In genomic region chr16:15157852-15158251, GRCm38 (mm10) we compare ENCODE assay signal across 19 mouse cellular contexts.
"Had no signal": no experiment of that assay in that cellular context is flagged by ENCODE, and none has a peak within 500 bp of the region (broad histone marks: within the 10 kb centered on the region; RNA-seq: fewer than 3 reads in every experiment).

No protein-coding gene starts in this region.

- H3K36me3 ChIP-seq: midbrain, embryonic 10.5 days; midbrain, embryonic 12.5 days; neural tube, embryonic 13.5 days; neural tube, embryonic 15.5 days had no signal

- ATAC-seq: midbrain, embryonic 16.5 days had no signal

- H3K27ac ChIP-seq: midbrain, embryonic 10.5 days; midbrain, embryonic 12.5 days; neural tube, embryonic 13.5 days; neural tube, embryonic 15.5 days had no signal

- H3K9me3 ChIP-seq: midbrain, embryonic 10.5 days; midbrain, embryonic 12.5 days; neural tube, embryonic 13.5 days; neural tube, embryonic 15.5 days had no signal

- H3K4me3 ChIP-seq: midbrain, embryonic 10.5 days; midbrain, embryonic 12.5 days; myocyte; neural tube, embryonic 13.5 days; neural tube, embryonic 15.5 days had no signal

- H3K27me3 ChIP-seq: midbrain, embryonic 12.5 days; neural tube, embryonic 13.5 days; neural tube, embryonic 15.5 days had no signal

- DNase-seq: lung, adult 18-20 months; lung, embryonic 14.5 days; lung, postnatal 10 days; lung, postnatal 4 days; midbrain, embryonic 14.5 days; retina, postnatal 1 day; right cerebral cortex, adult 18-20 months; right cerebral cortex, postnatal 25 days; right cerebral cortex, postnatal 4 days; spleen, adult 18-20 months; thymus, adult 2 months; thymus, postnatal 25 days; thymus, postnatal 4 days had no signal

- H3K4me2 ChIP-seq: lung, embryonic 14.5 days; midbrain, embryonic 12.5 days; neural tube, embryonic 13.5 days; neural tube, embryonic 15.5 days had no signal

- H3K9ac ChIP-seq: lung, embryonic 14.5 days; midbrain, embryonic 12.5 days; neural tube, embryonic 13.5 days; neural tube, embryonic 15.5 days had no signal

- H3K4me1 ChIP-seq: midbrain, embryonic 10.5 days; midbrain, embryonic 12.5 days; neural tube, embryonic 13.5 days; neural tube, embryonic 15.5 days had no signal
